Comparison of ENCODE assay signal across 8 mouse cellular contexts in genomic region chr11:113748797-113749521, GRCm38 (mm10). TPM values are rescaled to one million over a fixed set of nuclear protein-coding genes. Genes with fewer than 3 reads are reported as not detected.
DNase-seq lines count a peak whose midpoint lies in the region; ATAC-seq and TF ChIP-seq lines count a peak whose summit lies in the region.

No protein-coding gene starts in this region.

- peaks cover 54% of the 10 kb centered on the region for H3K4me1 ChIP-seq in forebrain, embryonic 12.5 days
- peaks cover 28% of the 10 kb centered on the region for H3K4me1 ChIP-seq in hindbrain, postnatal 0 days (ENCODE audit: insufficient read depth, low read length)
- peaks cover 62% of the 10 kb centered on the region for H3K4me1 ChIP-seq in liver, embryonic 15.5 days (replicated peaks)
- peaks cover 25% of the 10 kb centered on the region for H3K4me1 ChIP-seq in neural tube, embryonic 11.5 days (ENCODE audit: control insufficient read depth, insufficient read depth, low read length)

- no peak for ATAC-seq in forebrain, embryonic 12.5 days (ENCODE audit: low FRiP score)
- ATAC-seq in hindbrain, postnatal 0 days = no peak
- ATAC-seq in liver, embryonic 15.5 days (ENCODE audit: insufficient read depth) = no peak
- no peak for ATAC-seq in neural tube, embryonic 11.5 days (ENCODE audit: insufficient read depth, low FRiP score, low TSS enrichment)
- ATAC-seq in inflammation-experienced regulatory T-cells, adult 6 months = no peak

- 9% methylated on average over 21 of the region's 21 CpGs for WGBS in forebrain, embryonic 12.5 days
- WGBS in hindbrain, postnatal 0 days = 17% methylated on average over 21 of the region's 21 CpGs
- 6% methylated on average over 21 of the region's 21 CpGs for WGBS in liver, embryonic 15.5 days (ENCODE audit: insufficient replicate concordance)
- 6% methylated on average over 21 of the region's 21 CpGs for WGBS in neural tube, embryonic 11.5 days

- H3K27ac ChIP-seq in forebrain, embryonic 12.5 days = peak overlapping the region; percentile 96
- H3K27ac ChIP-seq in hindbrain, postnatal 0 days = peak overlapping the region; percentile 94
- peak overlapping the region; percentile 98 for H3K27ac ChIP-seq in liver, embryonic 15.5 days (replicated peaks)
- peak overlapping the region; percentile 94 for H3K27ac ChIP-seq in neural tube, embryonic 11.5 days (ENCODE audit: low read depth, low read length)

- H3K4me3 ChIP-seq in forebrain, embryonic 12.5 days (replicated peaks) = peak overlapping the region; percentile 78
- peak overlapping the region; percentile 79 for H3K4me3 ChIP-seq in hindbrain, postnatal 0 days (ENCODE audit: low read length)
- H3K4me3 ChIP-seq in liver, embryonic 15.5 days (replicated peaks) = peak overlapping the region; percentile 87
- H3K4me3 ChIP-seq in neural tube, embryonic 11.5 days (ENCODE audit: low read depth, low read length) = peak overlapping the region; percentile 95

- no peaks in the 10 kb centered on the region for H3K9me3 ChIP-seq in forebrain, embryonic 12.5 days
- no peaks in the 10 kb centered on the region for H3K9me3 ChIP-seq in hindbrain, postnatal 0 days (ENCODE audit: low read length)
- H3K9me3 ChIP-seq in liver, embryonic 15.5 days (replicated peaks) = no peaks in the 10 kb centered on the region
- H3K9me3 ChIP-seq in neural tube, embryonic 11.5 days (ENCODE audit: control insufficient read depth, low read length) = no peaks in the 10 kb centered on the region

- no peaks in the 10 kb centered on the region for H3K27me3 ChIP-seq in forebrain, embryonic 12.5 days
- no peaks in the 10 kb centered on the region for H3K27me3 ChIP-seq in hindbrain, postnatal 0 days (ENCODE audit: insufficient read depth, low read length)
- no peaks in the 10 kb centered on the region for H3K27me3 ChIP-seq in liver, embryonic 15.5 days
- H3K27me3 ChIP-seq in neural tube, embryonic 11.5 days (ENCODE audit: control insufficient read depth, insufficient read depth, low read length) = no peaks in the 10 kb centered on the region

- peak; percentile 73 for DNase-seq in urinary bladder, postnatal 14 days (ENCODE audit: low spot score)
- no peak for DNase-seq in urinary bladder, adult 2 months (ENCODE audit: low spot score)
- peak; percentile 26 for DNase-seq in hindbrain, postnatal 0 days (ENCODE audit: low spot score)
- DNase-seq in neural tube, embryonic 11.5 days (ENCODE audit: low spot score) = peak; percentile 49
- DNase-seq in natural killer cell, adult 2 months (ENCODE audit: low spot score in 2 of 2) = no peak

- peaks cover 24% of the 10 kb centered on the region for H3K36me3 ChIP-seq in forebrain, embryonic 12.5 days (replicated peaks)
- no peaks in the 10 kb centered on the region for H3K36me3 ChIP-seq in hindbrain, postnatal 0 days (ENCODE audit: insufficient read depth, low read length)
- H3K36me3 ChIP-seq in liver, embryonic 15.5 days (replicated peaks) = peaks cover 22% of the 10 kb centered on the region
- peaks cover 6% of the 10 kb centered on the region; the same call in 1 of the 2 replicates for H3K36me3 ChIP-seq in neural tube, embryonic 11.5 days (ENCODE audit: control insufficient read depth, insufficient read depth, low read length)

- TF ChIP-seq CTCF in hindbrain, postnatal 0 days (IDR thresholded peaks at IDR 0.05; ENCODE audit: low read depth) = no peak

- H3K9ac ChIP-seq in forebrain, embryonic 12.5 days = peak overlapping the region; percentile 90
- peak overlapping the region; percentile 88 for H3K9ac ChIP-seq in hindbrain, postnatal 0 days (replicated peaks; ENCODE audit: low read length)
- H3K9ac ChIP-seq in liver, embryonic 15.5 days = peak overlapping the region; percentile 93
- H3K9ac ChIP-seq in neural tube, embryonic 11.5 days (ENCODE audit: low read length) = peak overlapping the region; percentile 95

- H3K4me2 ChIP-seq in forebrain, embryonic 12.5 days = peak overlapping the region; percentile 88
- peak overlapping the region; percentile 89 for H3K4me2 ChIP-seq in hindbrain, postnatal 0 days (ENCODE audit: low read depth, low read length)
- peak overlapping the region; percentile 93 for H3K4me2 ChIP-seq in liver, embryonic 15.5 days
- H3K4me2 ChIP-seq in neural tube, embryonic 11.5 days (ENCODE audit: low read depth) = peak overlapping the region; percentile 74

RNA-seq across cellular contexts. Expression of gene Cdc42ep4, which starts 2.7 kb away (rescaled TPM):
- polyA plus RNA-seq in urinary bladder, adult 2 months (2012; rRNA removed) = 19.8 and 27.1 TPM in 2 replicates
- 109 and 113 TPM in 2 replicates for polyA plus RNA-seq in forebrain, embryonic 12.5 days (2016; fragmentation: Nextera tagmentation; extraction: Ambion mirVana)
- total RNA-seq in hindbrain, postnatal 0 days (2014; rRNA removed) = 104 and 116 TPM in 2 replicates
- 55.7 and 56.4 TPM in 2 replicates for polyA plus RNA-seq in hindbrain, postnatal 0 days (2015; fragmentation: Nextera tagmentation; extraction: Ambion mirVana)
- polyA plus RNA-seq in liver, embryonic 15.5 days (2015; fragmentation: Nextera tagmentation; extraction: Ambion mirVana) = 17.1 and 19.8 TPM in 2 replicates
- 73.3 and 78.2 TPM in 2 replicates for polyA plus RNA-seq in neural tube, embryonic 11.5 days (2014; fragmentation: Nextera tagmentation; extraction: Ambion mirVana)
- 1 to 10 TPM; 1.2 to 2.9 (median 1.5) TPM for polyA plus RNA-seq in inflammation-experienced regulatory T-cells, adult 6 months (2017; shearing (Covaris generic))

RNA-seq across cellular contexts. Expression of gene Cpsf4l, which starts 39.1 kb away (rescaled TPM):
- 0.38 and 0.44 TPM in 2 replicates for polyA plus RNA-seq in urinary bladder, adult 2 months (2012; rRNA removed)
- 0.32 and 0.69 TPM in 2 replicates for polyA plus RNA-seq in forebrain, embryonic 12.5 days (2016; fragmentation: Nextera tagmentation; extraction: Ambion mirVana)
- total RNA-seq in hindbrain, postnatal 0 days (2014; rRNA removed) = not detected in 2 replicates
- 0.19 and 0.25 TPM in 2 replicates for polyA plus RNA-seq in hindbrain, postnatal 0 days (2015; fragmentation: Nextera tagmentation; extraction: Ambion mirVana)
- polyA plus RNA-seq in liver, embryonic 15.5 days (2015; fragmentation: Nextera tagmentation; extraction: Ambion mirVana) = not detected in 2 replicates
- polyA plus RNA-seq in neural tube, embryonic 11.5 days (2014; fragmentation: Nextera tagmentation; extraction: Ambion mirVana) = 0.26 and 0.50 TPM in 2 replicates
- polyA plus RNA-seq in inflammation-experienced regulatory T-cells, adult 6 months (2017; shearing (Covaris generic)) = not detected

Comparison
In these comparisons a context has a peak if more than half of its experiments do, and no peak if none do; other contexts are left out.
1. DNase-seq: peak in urinary bladder, postnatal 14 days (single experiment), hindbrain, postnatal 0 days (single experiment) and neural tube, embryonic 11.5 days (single experiment); none in urinary bladder, adult 2 months (single experiment) and natural killer cell, adult 2 months (0 of 2).
2. Peak in every context shown above with its lines, with median percentiles within 50 percentile points of each other: H3K27ac ChIP-seq, H3K4me2 ChIP-seq, H3K4me3 ChIP-seq and H3K9ac ChIP-seq.